Mouse (Mus musculus): ENCODE measurements around the gene Tstd3. TPM values are rescaled to one million over a fixed set of nuclear protein-coding genes. Genes with fewer than 3 reads are reported as not detected.
A peak's percentile ranks its signal among the peaks of the same experiment; 100 is the strongest.

Gene Tstd3
- polyA plus RNA-seq, 1 experiment from 2014 or later = 12.9 TPM

DNA sequence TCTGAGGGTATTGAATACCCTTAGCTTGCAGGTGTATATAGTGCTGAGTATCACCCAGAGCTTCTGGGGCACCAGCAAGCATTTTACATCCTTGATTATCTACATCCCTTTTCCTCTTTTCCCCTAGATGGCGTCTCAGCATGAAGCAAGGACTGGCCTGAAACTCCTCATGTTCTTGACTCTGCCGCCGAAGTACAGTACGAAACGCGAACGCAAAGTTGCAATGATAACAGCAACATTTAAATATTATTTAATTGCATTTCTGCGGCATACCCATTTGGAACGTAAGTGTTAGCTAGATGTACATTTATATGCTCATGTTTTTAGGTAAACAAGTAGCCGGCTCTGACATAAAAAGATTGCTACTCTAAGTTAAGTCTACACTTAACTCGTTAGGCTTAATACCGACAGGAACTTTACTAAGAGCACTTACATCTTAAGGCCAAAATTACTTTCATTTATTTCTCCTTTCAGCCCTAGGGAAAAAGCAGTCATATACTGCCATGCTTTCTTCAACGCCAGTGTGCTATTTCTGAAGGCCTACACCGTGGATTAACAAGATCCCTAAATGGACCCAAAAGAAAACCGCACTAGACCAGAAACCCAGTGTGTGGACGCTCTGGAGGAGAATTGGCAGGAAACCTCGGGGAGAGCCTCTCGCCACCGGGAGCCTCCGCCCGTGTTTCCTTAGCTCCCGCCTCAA, 39.9 kb downstream of the Tstd3 start:
- Histone ChIP-seq H3K9ac (ENCODE audit: low read depth, low read length) (peak overlapping the region; percentile 56), H3K4me3 (ENCODE audit: low read depth, low read length) (peak overlapping the region; percentile 62), H3K9me3 (replicated peaks; ENCODE audit: control insufficient read depth, low read length) (no peaks in the 10 kb centered on the region), H3K4me2 (ENCODE audit: low read depth, low read length) (peak overlapping the region; percentile 92), H3K27ac (ENCODE audit: low read length) (peak overlapping the region; percentile 84), H3K4me1 (ENCODE audit: control insufficient read depth, low read depth, low read length) (peaks cover 5% of the 10 kb centered on the region), H3K36me3 (ENCODE audit: control insufficient read depth, insufficient read depth) (no peaks in the 10 kb centered on the region), H3K27me3 (ENCODE audit: control insufficient read depth, insufficient read depth, low read depth, low read length) (no peaks in the 10 kb centered on the region)
- peak; percentile 48 for ATAC-seq (ENCODE audit: low read depth)
- 1% methylated on average over 22 of the region's 22 CpGs for WGBS (ENCODE audit: insufficient replicate concordance)

DNA sequence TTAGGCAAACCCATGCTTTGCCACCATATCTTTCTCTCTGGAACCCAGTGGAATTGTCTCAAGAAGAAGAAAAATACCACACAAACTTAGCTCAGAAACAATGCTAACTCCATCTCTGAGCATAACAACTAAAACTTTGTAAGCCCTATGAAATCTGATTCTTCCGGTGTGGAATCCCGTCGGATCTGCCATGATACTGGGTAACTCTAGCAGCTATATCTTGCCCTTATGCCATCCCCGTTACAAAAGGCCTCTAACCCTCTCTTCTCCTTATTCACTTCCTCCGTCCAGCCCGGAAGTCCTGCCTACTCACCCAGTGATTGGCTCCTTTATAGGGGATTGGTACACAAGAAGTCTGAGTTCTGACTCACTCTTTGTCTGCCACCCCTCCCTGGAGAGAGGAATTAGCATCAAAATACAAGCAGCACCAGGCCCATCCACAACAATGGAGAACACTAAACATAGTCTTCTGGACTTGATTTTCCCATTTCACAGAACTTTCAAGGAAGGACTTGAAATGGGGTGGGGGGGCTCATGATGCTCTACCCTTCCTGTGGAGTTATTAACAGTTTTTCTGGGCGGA, 44.2 kb downstream of the Tstd3 start:
- Histone ChIP-seq H3K9me3 (replicated peaks; ENCODE audit: control insufficient read depth, low read length) (no peaks in the 10 kb centered on the region), H3K4me1 (ENCODE audit: control insufficient read depth, low read depth, low read length) (peaks cover 2% of the 10 kb centered on the region; the same call in 1 of the 2 replicates), H3K27ac (ENCODE audit: low read length) (no peak overlapping the region), H3K4me2 (ENCODE audit: low read depth, low read length) (no peak overlapping the region), H3K27me3 (ENCODE audit: control insufficient read depth, insufficient read depth, low read depth, low read length) (no peaks in the 10 kb centered on the region), H3K36me3 (ENCODE audit: control insufficient read depth, insufficient read depth) (no peaks in the 10 kb centered on the region), H3K9ac (ENCODE audit: low read depth, low read length) (no peak overlapping the region), H3K4me3 (ENCODE audit: low read depth, low read length) (no peak overlapping the region)
- WGBS (ENCODE audit: insufficient replicate concordance) = 52% methylated on average over 7 of the region's 7 CpGs
- ATAC-seq (ENCODE audit: low read depth) = no peak

DNA sequence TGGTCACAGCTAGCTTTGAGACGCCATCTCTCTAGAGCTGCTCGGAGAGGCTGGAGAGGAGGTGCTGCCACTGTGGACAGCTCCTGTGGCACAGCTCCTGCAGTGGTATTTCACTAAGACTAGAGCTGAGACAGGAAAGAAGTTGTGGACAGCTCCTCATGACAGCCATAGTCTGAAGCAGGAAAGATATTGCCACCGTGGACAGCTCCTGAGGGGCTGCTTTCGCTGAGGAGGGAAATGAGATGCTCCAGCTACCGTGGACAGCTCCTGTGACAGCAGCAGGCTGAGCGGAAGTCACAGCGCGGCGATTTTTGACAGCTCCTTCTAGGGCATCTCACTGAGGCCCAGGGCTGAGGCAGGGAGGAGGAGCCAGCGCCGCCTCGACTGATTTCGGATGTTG, 54.9 kb downstream of the Tstd3 start:
- Histone ChIP-seq H3K4me3 (ENCODE audit: low read depth, low read length) (no peak overlapping the region), H3K36me3 (ENCODE audit: control insufficient read depth, insufficient read depth) (no peaks in the 10 kb centered on the region), H3K27me3 (ENCODE audit: control insufficient read depth, insufficient read depth, low read depth, low read length) (no peaks in the 10 kb centered on the region), H3K4me2 (ENCODE audit: low read depth, low read length) (no peak overlapping the region), H3K9me3 (replicated peaks; ENCODE audit: control insufficient read depth, low read length) (no peaks in the 10 kb centered on the region), H3K9ac (ENCODE audit: low read depth, low read length) (no peak overlapping the region), H3K27ac (ENCODE audit: low read length) (no peak overlapping the region), H3K4me1 (ENCODE audit: control insufficient read depth, low read depth, low read length) (no peaks in the 10 kb centered on the region)
- peak; percentile 55 for ATAC-seq (ENCODE audit: low read depth)
- WGBS (ENCODE audit: insufficient replicate concordance) = 3% methylated on average over 13 of the region's 13 CpGs

Other genes starting within 250 kb of the Tstd3 start
- not detected in 2 replicates for gene Prdm13, start 81.2 kb downstream of the Tstd3 start, polyA plus RNA-seq (2015; fragmentation: Nextera tagmentation; extraction: Ambion mirVana)
- 17.6 and 18.8 TPM in 2 replicates for gene Ccnc, start 39.5 kb downstream of the Tstd3 start, polyA plus RNA-seq (2015; fragmentation: Nextera tagmentation; extraction: Ambion mirVana)
- 14.6 and 14.8 TPM in 2 replicates for gene Usp45, start 56 bp downstream of the Tstd3 start, polyA plus RNA-seq (2015; fragmentation: Nextera tagmentation; extraction: Ambion mirVana)
- gene Pnisr, start 80.4 kb upstream of the Tstd3 start, polyA plus RNA-seq (2015; fragmentation: Nextera tagmentation; extraction: Ambion mirVana) = 36.5 and 39.8 TPM in 2 replicates
- 6.6 TPM in 2 replicates for gene Coq3, start 112.5 kb upstream of the Tstd3 start, polyA plus RNA-seq (2015; fragmentation: Nextera tagmentation; extraction: Ambion mirVana)
- 0.04 and 0.06 TPM in 2 replicates for gene Faxc, start 164.1 kb upstream of the Tstd3 start, polyA plus RNA-seq (2015; fragmentation: Nextera tagmentation; extraction: Ambion mirVana)

All from liver, embryonic 16.5 days (tissue).